In the genomic region with DNA sequence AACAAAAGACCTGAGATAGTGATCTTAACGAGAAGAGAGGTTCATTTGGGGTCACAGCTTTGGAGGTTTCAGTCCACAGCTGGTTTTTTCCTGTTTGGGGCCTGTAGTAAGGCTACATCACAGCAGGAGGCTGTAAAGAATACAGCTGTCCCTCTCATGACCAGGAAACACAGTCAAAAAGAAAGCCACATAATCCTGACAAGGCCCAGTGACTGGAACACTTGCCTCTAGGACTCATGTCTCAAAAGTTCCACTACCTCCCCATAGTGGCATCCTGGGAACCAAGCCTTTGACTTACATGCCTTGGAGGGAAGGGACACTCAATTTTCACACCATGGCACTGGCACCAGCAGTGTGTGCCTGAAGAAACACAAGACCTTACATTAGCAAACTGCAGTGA, we compare ENCODE assay signal across 16 mouse cellular contexts.
"Had no signal": no experiment of that assay in that cellular context is flagged by ENCODE, and none has a peak within 500 bp of the region (broad histone marks: within the 10 kb centered on the region; RNA-seq: fewer than 3 reads in every experiment).

No protein-coding gene starts in this region.

- H3K9me3 ChIP-seq: neural tube, embryonic 13.5 days; neural tube, embryonic 15.5 days; stomach, embryonic 15.5 days had no signal

- H3K4me2 ChIP-seq: neural tube, embryonic 13.5 days; neural tube, embryonic 15.5 days; stomach, embryonic 15.5 days had no signal

- DNase-seq: retina, postnatal 1 day; right cerebral cortex, adult 18-20 months; right cerebral cortex, postnatal 14 days; right cerebral cortex, postnatal 25 days; right cerebral cortex, postnatal 4 days; spleen, adult 18-20 months; thymus, adult 18-20 months; thymus, adult 2 months; thymus, postnatal 14 days; thymus, postnatal 25 days; thymus, postnatal 36 days; thymus, postnatal 4 days had no signal

- H3K9ac ChIP-seq: neural tube, embryonic 13.5 days; neural tube, embryonic 15.5 days; stomach, embryonic 15.5 days had no signal

- H3K36me3 ChIP-seq: neural tube, embryonic 13.5 days; neural tube, embryonic 15.5 days; stomach, embryonic 15.5 days had no signal

- H3K27ac ChIP-seq: neural tube, embryonic 13.5 days; neural tube, embryonic 15.5 days; stomach, embryonic 15.5 days; stomach, postnatal 0 days had no signal

- H3K4me3 ChIP-seq: neural tube, embryonic 13.5 days; neural tube, embryonic 15.5 days; stomach, embryonic 15.5 days had no signal

- H3K27me3 ChIP-seq: neural tube, embryonic 13.5 days; neural tube, embryonic 15.5 days; stomach, embryonic 15.5 days had no signal

- H3K4me1 ChIP-seq: stomach, embryonic 15.5 days had no signal
